Mouse (Mus musculus) ES-E14 (cell line): ENCODE results near the gene Tmem163.

ENCODE experiments used
- CHD2 ChIP-seq: IDR thresholded peaks from 2 replicates; pipeline ENCODE4 v1.6.1; 2014; ENCODE audit warnings: mild to moderate bottlenecking, low read depth, low read length, inconsistent platforms
- HCFC1 ChIP-seq: IDR thresholded peaks from 2 replicates; pipeline ENCODE4 v1.6.1; 2012; ENCODE audit warnings: low read length, inconsistent platforms, borderline replicate concordance; ENCODE audit not compliant: insufficient read depth
- MAFK ChIP-seq: IDR thresholded peaks from 2 replicates; pipeline ENCODE4 v1.6.1; 2014; ENCODE audit warnings: mild to moderate bottlenecking, low read depth, low read length, inconsistent platforms; ENCODE audit not compliant: insufficient read depth
- ZNF384 ChIP-seq: IDR thresholded peaks from 2 replicates; pipeline ENCODE4 v1.6.1; 2012; ENCODE audit warnings: low read depth, low read length, inconsistent platforms

DNA sequence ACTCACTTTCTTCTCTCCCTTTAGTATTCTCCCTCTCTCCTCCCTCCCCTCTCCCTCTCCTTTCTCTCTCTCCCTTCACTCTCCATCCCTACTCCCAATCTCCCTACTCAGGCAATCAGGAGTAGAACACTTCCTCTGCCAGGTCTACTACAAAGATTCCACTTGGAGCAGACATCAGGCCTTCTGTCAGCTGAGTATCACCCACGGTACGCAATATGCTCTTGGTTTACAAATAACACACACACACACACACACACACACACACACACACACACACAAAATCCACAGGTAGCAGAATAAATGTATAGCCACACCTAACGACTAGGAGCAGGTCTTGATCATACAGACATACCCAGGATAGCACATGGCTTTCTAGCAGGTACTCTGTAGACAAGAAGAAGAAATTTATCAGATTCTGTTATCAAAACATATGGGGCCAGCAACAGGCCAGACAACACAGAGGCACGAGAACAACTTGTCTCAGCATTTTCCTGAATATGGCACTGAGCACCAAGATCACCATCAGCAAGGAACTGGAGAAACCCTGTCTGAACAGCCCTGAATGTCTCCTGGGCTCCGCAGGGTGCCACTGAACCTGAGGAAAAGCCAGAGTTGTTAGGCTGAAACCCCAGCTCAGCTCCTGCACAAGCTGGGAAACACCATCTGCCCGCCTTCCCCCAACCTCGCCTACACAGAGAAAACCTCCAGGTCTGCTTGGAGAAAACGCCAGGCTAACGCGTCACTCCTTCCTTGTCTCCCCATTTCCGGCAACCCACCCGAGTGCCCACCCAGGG lies 36.2 kb downstream of the Tmem163 start:
- TF ChIP-seq ZNF384 (no peak), MAFK (no peak), HCFC1 (no peak), CHD2 (no peak)
